Mouse (Mus musculus) natural killer cell, adult 2 months (primary cell): Measurements from ENCODE around the gene Clp1.
A peak's percentile ranks its signal among the peaks of the same experiment; 100 is the strongest.

Experiments
- DNase-seq, 2 experiments: peaks; one replicate each; pipeline ENCODE4 v3.0.0; 2022; ENCODE audit warnings: low spot score in 2 of 2

Clp1 gene

DNA sequence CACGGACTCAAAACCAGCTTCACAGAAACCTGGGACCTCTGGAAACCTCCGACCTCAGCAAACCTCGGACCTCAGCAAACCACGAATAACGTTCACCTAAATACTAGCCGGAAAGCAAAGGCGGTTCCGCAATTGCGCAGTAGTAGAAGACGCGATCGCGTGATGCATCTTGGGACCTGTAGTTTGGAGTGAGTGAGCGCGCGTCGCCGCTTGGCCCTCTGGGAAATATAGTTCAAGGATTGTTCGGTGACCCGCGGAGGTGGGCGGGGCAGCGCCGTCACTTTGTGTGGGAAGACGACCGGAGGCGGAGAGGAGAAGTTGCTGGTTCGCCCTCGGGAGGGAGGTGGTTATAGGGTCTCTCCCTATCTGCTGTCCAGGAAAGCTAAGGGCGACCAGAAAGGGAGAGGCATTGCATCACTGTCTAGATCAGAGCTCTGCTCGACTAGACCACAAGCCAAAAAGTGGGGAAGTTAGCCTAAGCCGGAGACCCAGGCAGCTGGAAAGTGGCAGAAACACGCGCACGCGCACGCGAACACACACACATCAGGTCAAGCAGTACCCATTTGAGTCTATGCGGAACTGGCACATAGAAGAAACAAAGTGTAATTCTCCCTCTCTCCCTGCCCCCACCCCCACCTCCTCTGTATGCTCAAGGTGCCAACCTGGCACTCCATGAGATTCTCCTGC, at the start of gene Clp1:
TSS of gene Clp1 (minus strand) at position 179 of the 687 bp plus-strand sequence.
- peak; percentile 90 to 94 for DNase-seq

DNA sequence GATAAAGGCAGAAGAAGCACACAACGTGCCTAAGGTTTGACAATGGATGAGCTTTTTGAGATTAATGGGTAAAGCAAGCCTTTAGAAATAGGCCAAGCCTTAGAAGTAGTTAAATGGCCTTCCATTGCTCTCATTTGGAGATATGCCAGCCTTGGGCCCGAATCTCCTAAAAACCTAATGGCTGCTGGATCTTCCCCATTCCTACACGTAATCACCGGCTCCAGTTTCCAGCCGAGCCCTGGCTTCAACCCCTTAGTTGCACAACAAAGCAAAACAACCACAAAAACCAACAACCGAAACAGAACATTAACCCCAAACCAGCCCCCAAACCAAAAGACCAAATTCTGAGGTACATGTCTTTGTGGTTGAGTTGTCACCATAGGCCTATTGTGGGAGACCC, 48.5 kb upstream of the Clp1 start:
- no peak for DNase-seq

DNA sequence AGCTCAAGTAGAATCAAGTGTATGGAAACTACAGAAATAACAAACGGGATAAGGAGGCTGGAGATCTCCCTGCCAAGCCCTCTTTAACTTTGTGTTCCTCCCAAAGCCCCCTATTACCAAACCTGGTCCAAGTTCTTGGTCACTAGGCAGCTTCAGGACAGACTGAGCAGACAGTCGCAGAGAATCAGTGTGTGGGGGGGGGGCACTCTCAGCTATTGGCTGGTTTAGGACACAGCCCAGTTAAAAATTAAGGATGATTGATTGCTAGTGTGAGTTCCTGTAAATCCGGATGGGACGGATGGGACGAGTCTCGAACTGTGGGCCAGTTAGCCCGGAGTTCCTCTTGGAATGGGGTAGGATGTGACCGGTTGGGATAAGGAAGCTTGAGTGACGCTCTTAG, 48.1 kb upstream of the Clp1 start, which contains the start of gene Serping1:
TSS of gene Serping1 (minus strand) at position 204 of the 400 bp plus-strand sequence.
- DNase-seq, result no peak

DNA sequence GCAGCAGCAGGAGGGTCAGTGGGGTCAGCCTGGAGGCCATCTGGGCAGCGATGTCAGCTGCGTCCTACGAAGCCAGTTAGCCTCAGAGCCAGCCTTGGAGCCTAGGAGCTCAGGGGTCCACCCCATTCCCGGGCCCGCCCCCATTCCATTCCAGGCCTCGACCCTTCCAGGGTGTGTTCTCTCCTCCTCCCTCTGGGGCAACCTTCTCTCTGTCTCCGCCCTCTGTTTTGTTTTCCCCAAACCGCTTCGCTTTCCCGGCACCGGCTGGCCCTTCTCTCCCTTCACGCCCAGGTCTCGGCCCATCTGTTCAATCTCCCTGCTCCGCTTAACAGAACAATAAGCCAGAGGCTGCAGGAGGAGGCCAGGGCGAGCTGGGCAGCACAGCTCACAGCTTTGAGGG, 47.6 kb upstream of the Clp1 start:
- no peak for DNase-seq

DNA sequence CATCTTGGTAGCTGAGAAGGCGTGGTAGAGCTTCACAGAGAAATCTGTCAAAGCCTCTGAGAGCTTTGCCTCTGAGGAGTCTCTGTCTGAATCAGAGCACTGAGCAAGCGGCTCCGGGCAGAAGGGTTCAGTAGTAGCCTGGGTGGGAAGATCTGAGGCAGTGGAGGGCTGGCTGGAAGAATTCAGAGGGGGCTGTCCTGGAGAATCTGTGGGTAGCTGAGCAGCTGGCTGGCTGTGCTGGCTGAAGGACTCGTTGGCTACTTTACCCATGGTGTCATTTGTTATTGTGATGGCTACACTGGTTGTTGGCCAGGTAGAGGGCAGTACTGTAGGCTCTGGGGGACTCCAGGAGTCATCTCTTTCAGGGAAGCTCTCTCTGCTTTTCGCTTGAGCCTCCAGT, 46.0 kb upstream of the Clp1 start:
- DNase-seq, result no peak

DNA sequence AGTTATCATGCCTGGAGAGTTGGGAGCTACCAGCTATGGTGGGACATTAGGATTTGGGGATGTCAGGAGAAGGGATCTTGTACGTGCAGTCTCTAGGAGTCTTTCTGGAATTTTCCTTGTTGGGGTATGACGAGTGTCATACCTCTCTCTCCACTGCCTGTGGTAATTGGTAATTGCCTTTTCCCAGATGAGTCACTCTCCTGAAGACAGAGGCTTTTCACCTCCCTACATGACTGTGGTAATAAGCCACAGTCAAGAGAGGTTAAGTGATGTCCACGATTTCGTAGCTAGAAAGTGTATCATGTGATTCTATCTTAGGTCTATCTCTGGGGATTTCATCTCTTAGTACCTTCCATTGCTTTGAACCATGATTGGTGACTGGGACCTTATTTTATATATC, 45.3 kb upstream of the Clp1 start:
- no peak for DNase-seq

DNA sequence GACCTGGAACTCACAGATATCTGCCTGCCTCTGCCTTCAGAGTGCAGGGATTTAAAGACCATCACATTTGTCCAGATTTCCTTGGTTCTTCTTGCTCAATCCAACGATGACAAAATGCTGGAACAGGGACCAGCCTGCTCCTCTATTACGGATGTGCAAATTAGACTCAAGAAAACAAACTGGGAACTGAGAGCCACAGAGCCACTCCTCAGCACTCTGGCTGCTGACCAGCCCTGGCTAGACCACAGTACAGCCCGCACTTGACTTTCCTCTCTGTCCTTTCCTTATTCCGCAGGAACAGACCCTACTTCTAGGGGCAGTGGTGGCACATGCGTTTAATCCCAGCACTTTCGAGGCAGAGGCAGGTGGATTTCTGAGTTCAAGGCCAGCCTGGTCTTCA, 43.4 kb upstream of the Clp1 start:
- no peak for DNase-seq

DNA sequence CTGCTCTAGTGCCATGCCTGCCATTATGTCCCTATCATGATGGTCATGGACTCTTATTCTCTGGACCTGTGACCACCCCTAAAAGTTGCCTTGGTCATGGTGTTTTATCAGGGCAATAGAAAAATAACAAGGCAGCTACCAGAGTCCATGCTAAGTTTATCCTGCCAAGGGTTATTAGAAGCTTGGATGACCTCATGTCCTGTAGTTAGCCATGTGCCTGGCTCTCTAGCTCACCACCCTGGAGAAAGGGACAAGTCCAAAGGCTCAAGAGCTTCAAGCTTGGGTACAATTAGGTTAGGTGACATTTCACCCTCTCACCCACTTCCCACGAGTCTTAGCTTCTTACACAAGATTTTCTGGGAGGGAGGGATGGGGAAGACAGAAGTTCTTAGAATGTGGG, 35.7 kb upstream of the Clp1 start:
- DNase-seq, result no peak

DNA sequence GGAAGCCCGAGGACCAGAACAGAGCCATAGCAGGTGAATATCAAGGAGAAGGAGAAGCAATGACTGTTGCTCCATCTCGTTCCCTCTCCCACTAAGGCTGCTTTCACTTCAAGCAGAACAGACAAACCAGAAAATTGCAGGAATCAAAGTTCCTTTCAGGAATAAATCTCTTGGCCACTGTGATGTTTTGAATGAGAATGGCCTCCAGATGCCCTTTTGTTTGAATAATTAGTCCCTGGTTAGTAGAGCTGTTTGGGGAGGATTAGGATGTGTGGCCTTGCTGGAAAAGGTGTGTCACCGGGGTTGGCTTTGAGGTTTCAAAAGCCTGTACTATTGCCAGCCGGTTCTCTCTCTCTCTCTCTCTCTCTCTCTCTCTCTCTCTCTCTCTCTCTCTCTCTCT, 35.1 kb upstream of the Clp1 start:
- DNase-seq, result no peak

DNA sequence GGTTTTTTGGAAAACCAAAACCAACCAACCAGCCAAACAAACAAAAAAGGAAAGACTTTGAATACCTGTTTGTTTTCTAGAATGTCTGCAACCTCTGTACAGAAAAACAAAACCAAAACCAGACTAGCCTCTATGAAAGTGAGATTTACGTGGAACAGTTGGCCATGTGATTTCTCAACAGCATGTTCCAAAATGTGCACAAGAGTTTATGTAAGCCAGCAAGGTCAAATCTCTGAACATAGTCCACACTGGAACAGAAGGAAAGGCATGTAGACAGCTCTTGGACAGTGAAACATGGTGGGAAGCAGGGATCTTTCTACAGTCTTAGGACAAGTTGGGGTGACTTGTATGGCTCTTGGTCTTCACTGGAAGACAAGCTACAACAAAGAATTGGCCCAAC, 34.7 kb upstream of the Clp1 start:
- no peak for DNase-seq

DNA sequence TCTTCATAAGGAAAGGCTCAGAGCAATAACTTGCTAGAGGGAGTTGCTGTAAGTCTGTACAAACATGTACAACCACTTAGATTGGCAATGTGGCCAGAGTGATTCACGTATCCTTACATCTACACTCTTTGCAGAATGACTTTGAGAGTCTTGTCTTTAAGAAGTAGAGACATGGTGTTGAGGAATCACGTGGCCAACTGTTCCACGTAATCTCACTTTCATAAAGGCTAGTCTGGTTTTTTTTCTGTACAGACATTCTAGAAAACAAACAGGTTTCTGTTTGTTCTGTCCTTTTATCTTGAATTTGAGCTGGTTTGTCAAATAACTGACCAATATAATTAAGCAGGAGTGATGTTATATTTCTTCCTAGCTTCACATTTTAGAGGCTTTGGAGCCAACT, 34.2 kb upstream of the Clp1 start:
- DNase-seq, result no peak

DNA sequence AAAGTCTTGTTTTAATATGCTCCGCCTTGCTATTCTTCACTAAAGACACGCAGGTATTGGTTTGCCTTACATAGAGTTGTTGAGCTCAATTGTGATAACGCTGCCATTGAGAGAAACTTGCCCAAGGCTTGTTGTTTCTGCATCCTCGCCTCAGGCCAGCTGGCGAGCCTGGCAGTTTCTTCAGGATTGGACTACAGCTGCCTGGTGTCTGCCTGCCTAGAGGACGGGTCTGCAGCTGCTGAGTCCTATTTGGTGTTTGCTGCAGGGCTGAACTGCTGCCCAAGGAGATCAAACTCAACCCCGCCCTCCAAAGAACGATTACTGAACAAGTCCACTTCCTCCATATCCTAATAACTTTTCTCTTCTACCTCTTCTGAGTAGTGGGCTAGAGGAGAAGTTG, 33.6 kb upstream of the Clp1 start:
- DNase-seq, result no peak

DNA sequence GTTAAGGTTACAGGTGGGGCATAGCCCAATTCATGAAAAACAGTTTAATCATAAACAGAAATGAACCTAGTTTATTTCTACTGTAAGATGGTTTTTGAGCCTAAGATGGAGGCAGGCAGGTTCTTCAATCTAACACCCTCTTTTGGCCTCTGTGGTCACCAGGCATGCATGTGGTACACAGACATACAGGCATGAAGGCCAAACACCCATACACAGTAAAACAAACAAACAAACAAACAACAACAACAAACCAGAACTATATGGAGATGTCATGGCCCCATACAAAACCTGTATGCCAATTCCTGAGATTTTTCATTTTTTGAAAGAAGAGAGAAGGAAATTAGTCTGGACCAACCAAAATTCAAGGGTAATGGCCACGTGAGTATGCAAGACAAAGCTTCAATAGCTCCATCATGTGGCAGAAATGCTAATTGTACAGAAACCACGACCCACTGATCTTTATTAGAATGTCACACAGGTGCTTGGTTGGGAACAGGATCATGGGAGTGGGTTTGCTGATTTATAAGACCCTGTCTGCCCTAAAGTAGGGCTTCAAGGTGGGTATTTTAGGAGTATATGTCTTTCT, 31.5 kb upstream of the Clp1 start:
- no peak for DNase-seq

DNA sequence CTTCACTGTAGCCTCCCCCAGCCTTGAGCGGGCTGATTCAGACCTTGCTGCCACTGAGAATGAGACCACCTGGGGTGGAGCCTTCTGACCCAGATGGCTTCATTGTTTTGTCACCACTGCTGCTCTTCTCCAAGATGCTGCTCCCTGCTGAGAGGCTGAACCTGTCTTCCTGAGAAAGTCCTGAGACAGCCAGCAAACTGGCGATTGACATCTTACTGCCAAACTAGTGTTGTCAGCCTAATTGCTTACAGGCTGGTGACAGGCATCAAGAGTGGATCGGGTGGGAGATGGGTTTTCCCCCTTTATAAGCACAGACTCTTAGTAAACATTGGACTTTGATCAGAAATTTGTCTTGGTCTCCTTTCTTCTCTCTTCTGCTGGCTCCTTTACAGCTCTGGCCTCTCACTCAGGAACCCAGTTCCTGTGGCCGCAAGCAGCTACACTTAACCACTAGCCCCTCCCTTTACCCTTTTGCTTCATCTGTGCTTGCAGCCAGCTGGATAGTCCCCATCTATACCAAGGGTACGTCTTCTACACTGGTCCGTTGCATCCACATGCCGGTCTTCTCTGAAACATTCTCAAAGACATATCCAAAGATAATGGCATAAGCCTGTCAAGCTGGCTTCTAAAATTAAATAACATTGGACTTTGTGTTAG, 30.0 kb upstream of the Clp1 start:
- no peak for DNase-seq

DNA sequence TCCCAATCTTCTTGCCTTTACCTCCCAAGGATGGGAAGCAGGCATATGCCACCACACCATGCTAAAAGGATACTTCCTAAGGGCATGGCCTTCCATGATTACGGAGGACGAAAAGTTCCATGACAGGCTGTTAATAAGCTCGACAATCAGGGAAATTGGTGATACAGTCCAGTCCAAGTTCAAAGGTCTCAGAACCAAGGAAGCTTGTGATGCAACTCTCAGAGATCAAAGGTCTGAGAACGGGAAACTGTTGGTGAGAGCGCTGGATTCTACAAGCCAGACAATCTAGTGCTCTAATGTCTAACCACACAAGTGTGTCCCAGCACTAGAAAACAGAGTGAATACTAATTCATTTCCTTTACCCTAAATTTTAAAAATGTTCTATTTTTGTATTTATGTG, 29.1 kb upstream of the Clp1 start:
- DNase-seq, result no peak

DNA sequence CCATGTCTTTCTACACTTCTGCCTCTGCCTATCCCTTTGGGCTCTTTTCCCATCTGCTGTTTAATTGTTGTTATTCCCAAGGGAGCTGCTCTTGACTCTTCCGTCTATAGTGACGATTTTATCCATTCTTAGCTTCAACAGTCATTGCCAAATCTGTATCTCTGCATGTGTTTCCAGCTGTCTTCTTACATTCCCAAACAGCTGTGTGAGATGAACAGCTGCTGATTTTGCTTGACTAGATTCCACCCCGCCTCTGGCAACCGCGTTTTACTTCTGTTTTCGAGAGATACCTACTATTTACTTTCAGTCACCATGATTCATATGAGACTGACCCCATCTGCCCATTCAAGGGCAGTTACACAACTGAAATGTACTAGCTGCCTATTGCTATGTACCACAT, 23.0 kb upstream of the Clp1 start:
- DNase-seq, result no peak

DNA sequence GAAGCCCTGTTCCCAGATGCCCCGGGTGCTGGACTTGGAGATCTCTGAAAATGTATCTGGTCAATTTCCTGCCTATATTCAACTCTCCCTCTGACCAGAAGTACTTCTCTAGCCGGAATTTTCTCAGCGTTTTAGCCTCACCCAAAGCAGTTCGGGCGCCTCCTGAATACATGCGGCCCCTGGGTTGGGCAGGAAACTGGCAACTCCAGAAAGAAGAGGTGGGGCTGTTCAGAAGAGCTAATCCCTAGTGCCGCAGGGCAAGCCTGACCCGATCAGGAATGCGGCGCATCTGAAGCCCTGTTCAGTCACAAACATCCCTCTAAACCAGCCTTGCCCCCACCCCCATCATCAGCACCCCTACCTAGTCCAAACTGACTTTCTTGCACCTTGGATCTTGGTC, 17.0 kb upstream of the Clp1 start:
- no peak for DNase-seq

DNA sequence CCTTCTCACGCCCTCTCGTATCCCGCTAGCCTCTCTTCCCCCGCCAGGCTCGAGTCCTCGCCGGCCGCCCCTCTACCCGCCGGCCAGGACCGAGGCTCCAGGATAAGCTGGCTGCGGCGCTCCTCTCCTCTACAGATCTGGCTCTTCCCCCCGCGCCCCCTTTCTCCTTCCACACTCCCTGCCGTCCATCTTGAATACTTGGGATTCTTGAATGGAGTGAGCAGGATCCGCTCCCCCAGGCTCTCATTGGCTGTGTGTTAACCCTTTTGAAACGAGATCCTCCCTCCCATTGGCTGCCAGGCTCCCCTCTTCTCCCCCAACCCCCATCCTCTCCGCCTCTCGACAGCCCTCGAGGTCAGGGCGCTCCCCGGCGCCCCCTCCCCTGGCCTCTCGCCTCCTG, 16.4 kb upstream of the Clp1 start, which contains the start of gene Gm19426:
TSS of gene Gm19426 (minus strand) at position 95 of the 400 bp plus-strand sequence.
- no peak for DNase-seq

DNA sequence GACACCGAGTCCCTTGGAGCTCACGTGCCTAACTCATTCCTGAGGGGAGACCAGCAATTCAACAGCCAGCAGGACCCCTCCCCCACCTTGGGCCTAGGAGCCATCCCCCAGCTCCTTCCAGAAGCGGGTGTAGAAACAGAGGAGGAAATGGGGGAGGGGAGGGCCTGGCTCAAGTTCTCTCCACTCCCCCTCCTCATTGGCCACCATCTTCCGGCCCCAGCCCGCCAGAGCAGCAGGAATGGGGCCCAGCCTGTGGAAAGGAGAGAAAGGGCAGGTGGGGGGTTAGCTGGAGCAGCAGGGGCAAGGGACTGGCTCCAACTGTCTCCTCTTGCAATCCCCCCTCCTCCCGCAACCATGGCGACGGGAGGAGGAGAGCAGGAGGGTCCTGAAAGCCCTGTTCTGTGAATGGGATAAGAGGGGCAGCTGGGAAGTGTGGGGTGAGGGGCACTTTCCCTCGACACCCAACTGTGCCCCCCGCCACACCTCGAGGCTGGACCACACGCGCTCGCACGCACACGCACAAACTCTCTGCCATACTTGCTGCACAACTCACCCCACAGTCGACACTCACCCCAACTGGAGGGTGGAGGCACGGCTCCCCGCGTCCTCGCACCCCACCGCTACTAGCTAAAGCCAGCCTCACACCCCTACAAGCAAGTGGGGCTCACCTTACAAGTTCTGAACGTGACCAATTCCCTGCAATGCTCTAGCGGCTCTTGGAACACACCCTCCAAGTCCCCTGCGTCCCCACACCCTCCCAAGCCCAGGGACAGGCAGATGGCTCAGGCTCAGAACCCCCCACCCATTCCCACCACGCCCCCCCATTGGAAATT, 15.5 kb upstream of the Clp1 start:
- no peak for DNase-seq

DNA sequence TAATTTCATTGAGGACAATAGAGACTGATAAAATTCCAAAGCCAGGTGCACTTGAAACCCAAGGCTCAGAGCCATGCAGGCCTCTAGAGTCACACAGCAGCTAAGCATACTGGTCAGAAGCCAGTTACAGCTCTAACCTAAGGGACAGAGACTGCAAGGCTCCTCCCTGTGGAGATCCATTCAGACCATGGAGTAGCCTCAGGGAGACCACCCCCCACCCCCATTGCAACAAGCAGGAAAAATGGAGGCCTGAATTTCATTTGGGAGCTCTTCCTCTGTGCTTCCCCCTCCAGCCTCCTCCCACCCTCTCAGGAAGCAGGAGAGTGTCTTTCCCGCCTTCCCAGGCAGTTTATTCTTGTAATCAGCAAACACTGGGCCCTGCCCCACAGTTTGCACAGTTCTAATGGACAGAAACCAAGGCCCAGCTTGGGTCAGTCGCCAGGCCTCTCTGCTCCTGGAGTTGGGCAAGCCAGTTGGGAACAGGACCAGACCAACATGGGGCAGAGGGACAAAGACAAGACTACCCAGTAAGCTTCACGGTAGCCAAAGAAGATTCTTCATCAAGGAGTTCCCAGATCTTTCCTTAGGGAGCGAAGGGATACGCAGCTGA, 14.8 kb upstream of the Clp1 start:
- no peak for DNase-seq

DNA sequence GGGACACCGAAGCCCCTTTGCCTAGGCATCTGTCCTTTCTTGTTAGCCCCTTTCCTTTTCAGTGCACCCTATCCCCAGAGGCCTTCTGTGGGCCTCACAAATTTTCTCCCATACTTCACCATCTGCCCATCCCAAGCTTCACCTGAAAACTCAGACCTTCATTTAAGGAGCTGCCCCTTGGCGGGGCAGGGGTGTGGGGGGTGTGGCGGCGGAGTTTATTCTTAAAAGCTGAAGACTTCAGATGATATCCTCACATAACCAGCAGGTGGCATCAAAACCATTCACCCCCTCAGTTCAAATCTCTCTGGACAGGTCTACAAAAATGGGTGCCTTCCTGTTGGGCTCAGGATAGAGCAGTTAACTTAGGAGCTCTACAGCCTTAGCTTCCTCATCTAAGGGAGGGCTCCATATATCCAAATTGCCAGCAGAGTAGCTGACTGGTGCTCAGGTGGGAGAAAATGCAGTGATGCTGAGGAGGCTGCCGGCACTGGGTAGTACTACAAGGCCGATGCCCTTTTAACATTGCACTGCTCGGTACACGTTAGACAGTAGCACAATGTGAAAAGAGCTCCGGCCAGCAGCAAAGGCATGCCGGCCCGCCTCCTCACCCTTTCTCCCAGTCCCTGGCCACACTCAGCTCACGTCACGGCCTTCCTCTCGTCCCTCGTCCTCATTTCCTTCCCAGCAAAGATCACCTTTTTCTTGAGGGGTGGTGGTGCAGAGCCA, 13.6 kb upstream of the Clp1 start:
- no peak for DNase-seq
